Mouse (Mus musculus) heart, postnatal 0 days (tissue): ENCODE results near the gene Heg1. TPM values are rescaled to one million over a fixed set of nuclear protein-coding genes. Genes with fewer than 3 reads are reported as not detected.

Experiments
- ATAC-seq: fragments of 200-750 bp; cut with Nextera tagmentation; 2 replicates; pipeline ENCODE4 v1.8.0; 2017; ENCODE audit warnings: low read depth, moderate number of reproducible peaks, moderate library complexity; ENCODE audit not compliant: insufficient read depth
- DNase-seq: peaks from one replicate; pipeline ENCODE4 v3.0.0-alpha.2; 2016; ENCODE audit warnings: low spot score
- H3K27ac ChIP-seq: fragments of 300-500 bp; sonication (generic); 2 replicates; pipeline ENCODE4 v1.5.1; 2014; ENCODE audit warnings: low read depth, mild to moderate bottlenecking
- H3K27me3 ChIP-seq: fragments of 300-500 bp; sonication (generic); 2 replicates; pipeline ENCODE4 v1.6.1; 2014; ENCODE audit warnings: low read length, mixed read lengths; ENCODE audit not compliant: control insufficient read depth, insufficient read depth
- H3K36me3 ChIP-seq: fragments of 300-500 bp; sonication (generic); replicated peaks from 2 replicates; pipeline ENCODE4 v1.6.1; 2014; ENCODE audit warnings: low read length, mixed read lengths; ENCODE audit not compliant: control insufficient read depth, insufficient read depth
- H3K4me1 ChIP-seq: fragments of 300-500 bp; sonication (generic); 2 replicates; pipeline ENCODE4 v1.6.1; 2014; ENCODE audit warnings: antibody characterized with exemption; ENCODE audit not compliant: control insufficient read depth, insufficient read depth
- H3K4me2 ChIP-seq: fragments of 300-500 bp; sonication (generic); 2 replicates; pipeline ENCODE4 v1.6.1; 2014; ENCODE audit warnings: low read depth, mild to moderate bottlenecking, low read length, moderate library complexity
- H3K4me3 ChIP-seq: fragments of 300-500 bp; sonication (generic); 2 replicates; pipeline ENCODE4 v1.5.1; 2014; ENCODE audit warnings: low read depth, low read length
- H3K9ac ChIP-seq: fragments of 300-500 bp; sonication (generic); replicated peaks from 2 replicates; pipeline ENCODE4 v1.6.1; 2014; ENCODE audit warnings: low read depth, low read length, mixed read lengths
- H3K9me3 ChIP-seq: fragments of 300-500 bp; sonication (generic); replicated peaks from 2 replicates; pipeline ENCODE4 v1.6.1; 2016; ENCODE audit warnings: low read length; ENCODE audit not compliant: control insufficient read depth
- CTCF ChIP-seq: IDR thresholded peaks from 2 replicates; pipeline ENCODE4 v1.5.1; 2016; ENCODE audit warnings: antibody characterized with exemption, control low read depth, low read depth
- EP300 ChIP-seq: IDR thresholded peaks from 2 replicates; pipeline ENCODE4 v1.6.1; 2016; ENCODE audit warnings: antibody characterized with exemption, low read depth
- WGBS: fragments of 180-500 bp; shearing (Covaris S2); extraction: QIAGEN DNeasy Blood & Tissue Kit; methylation state at CpG from one replicate; pipeline ENCODE4 v1.1.7; 2014; 5-methylcytosine and 5-hydroxymethylcytosine counted together
- polyA plus RNA-seq: library from polyadenylated mRNA; unstranded; fragments of >200 nt; fragmentation: Nextera tagmentation; extraction: Ambion mirVana; gene quantifications from 2 replicates; pipeline ENCODE4 v1.2.1, GENCODE M21; 2015
- total RNA-seq: library from RNA; depleted of rRNA; stranded (reverse); fragments of >200 nt; gene quantifications from 2 replicates; pipeline ENCODE4 v1.2.3, GENCODE M21; 2014; ENCODE audit warnings: low replicate concordance

The Heg1 gene
- total and polyA plus RNA-seq, 2 experiments from 2014 or later = 28.7 to 93.7 TPM

DNA sequence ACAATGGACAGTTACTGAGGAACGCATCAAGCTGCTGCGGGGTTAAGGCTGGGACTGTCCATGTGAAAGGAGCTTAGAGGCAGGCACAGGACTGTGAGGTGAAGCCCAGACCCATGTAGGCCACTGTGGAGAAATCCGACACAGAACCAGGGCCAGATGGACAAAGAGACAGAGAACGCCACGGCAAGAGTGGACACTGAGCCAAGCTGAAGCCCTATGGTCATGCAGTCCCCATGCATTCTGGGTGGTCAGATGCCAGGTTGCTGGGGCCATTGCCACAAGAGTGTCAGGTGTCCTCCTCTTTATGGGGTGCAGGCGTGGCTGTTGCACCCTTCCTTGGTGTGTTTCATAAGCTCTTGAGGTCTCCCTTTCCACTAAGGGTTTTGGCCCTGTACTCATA, 49.7 kb downstream of the Heg1 start:
- no peak overlapping the region for H3K4me2 ChIP-seq
- WGBS = 80% methylated on average over 6 of the region's 6 CpGs
- ATAC-seq (no peak), DNase-seq (no peak)
- H3K4me1 ChIP-seq = peaks cover 5% of the 10 kb centered on the region; the same call in 1 of the 2 replicates
- TF ChIP-seq EP300 (no peak), CTCF (no peak)
- no peaks in the 10 kb centered on the region for H3K9me3 ChIP-seq
- no peak overlapping the region for H3K4me3 ChIP-seq
- H3K9ac ChIP-seq = no peak overlapping the region
- H3K27ac ChIP-seq = no peak overlapping the region
- H3K36me3 ChIP-seq = peaks cover 84% of the 10 kb centered on the region
- H3K27me3 ChIP-seq = no peaks in the 10 kb centered on the region

DNA sequence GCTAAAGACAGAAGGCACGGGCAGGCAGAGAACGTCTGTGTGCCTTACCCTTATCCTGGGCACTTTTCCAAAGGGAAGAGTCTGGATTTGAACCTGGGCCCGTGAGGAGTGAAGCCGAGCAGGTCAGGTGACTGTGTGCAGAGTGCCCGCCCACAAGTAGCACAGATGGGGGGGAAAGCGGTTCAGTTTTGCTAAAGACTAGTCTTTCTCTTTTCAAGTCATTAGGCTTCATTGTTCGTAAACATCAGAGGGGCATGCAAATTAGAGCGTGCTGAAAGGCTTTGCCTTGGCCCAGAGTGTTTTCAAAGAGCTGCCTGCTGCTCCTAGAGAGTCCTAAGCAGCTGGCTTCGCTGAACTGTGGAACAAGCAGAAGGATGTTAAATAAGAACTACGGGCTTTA, 50.4 kb downstream of the Heg1 start:
- peaks cover 5% of the 10 kb centered on the region; the same call in 1 of the 2 replicates for H3K4me1 ChIP-seq
- TF ChIP-seq CTCF = no peak
- TF ChIP-seq EP300 = no peak
- no peak overlapping the region for H3K4me3 ChIP-seq
- H3K4me2 ChIP-seq = no peak overlapping the region
- no peak overlapping the region for H3K27ac ChIP-seq
- H3K36me3 ChIP-seq = peaks cover 84% of the 10 kb centered on the region
- ATAC-seq = no peak
- DNase-seq = no peak
- 67% methylated on average over 10 of the region's 10 CpGs for WGBS
- no peak overlapping the region for H3K9ac ChIP-seq
- H3K9me3 ChIP-seq = no peaks in the 10 kb centered on the region
- no peaks in the 10 kb centered on the region for H3K27me3 ChIP-seq

DNA sequence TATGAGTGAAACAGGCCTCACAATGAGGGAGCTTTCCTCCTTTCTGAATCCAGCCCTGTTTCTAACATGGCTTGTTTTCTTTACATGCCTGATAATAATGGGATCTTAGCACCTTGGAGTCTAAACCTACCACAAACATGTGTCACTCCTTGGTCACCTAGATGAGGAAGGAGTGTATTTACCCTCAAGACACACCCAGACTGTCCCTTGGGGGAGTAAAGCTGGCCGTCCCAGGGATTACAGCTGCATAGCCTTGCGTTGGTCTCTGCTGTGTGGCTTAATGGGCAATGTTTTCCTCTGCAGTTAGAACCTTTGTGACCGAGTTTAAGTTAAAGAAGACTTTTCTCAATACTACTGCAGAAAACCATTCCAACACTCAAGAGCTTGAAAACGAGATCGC, 51.1 kb downstream of the Heg1 start:
- DNase-seq (no peak), ATAC-seq (no peak)
- H3K4me3 ChIP-seq = no peak overlapping the region
- no peak overlapping the region for H3K4me2 ChIP-seq
- TF ChIP-seq CTCF (no peak), EP300 (no peak)
- no peak overlapping the region for H3K27ac ChIP-seq
- H3K9me3 ChIP-seq = no peaks in the 10 kb centered on the region
- no peak overlapping the region for H3K9ac ChIP-seq
- peaks cover 5% of the 10 kb centered on the region; the same call in 1 of the 2 replicates for H3K4me1 ChIP-seq
- H3K27me3 ChIP-seq = no peaks in the 10 kb centered on the region
- WGBS = 83% methylated on average over 5 of the region's 5 CpGs
- H3K36me3 ChIP-seq = peaks cover 80% of the 10 kb centered on the region

DNA sequence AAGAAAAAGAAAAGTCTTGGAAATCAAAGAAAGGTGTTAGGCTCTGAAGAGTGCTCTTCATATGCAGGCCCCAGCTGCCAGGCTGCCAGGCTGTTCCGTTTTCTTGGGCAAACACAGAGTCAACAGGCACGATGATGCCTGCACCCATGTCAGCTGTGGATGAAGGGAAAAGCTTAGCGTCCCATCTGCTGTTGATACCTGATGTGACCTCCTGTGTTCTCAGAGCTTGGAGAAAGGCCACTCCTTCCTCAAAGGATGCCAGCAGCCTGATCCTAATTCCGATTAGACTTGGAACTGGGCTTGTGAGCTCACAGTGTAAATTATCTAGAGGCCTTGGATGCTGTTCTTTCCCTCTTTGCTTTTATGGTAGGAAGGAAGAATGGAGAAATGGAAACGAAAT, 51.6 kb downstream of the Heg1 start:
- Histone ChIP-seq H3K9me3 (no peaks in the 10 kb centered on the region), H3K4me1 (peaks cover 5% of the 10 kb centered on the region; the same call in 1 of the 2 replicates), H3K4me3 (no peak overlapping the region), H3K27ac (no peak overlapping the region), H3K36me3 (peaks cover 80% of the 10 kb centered on the region), H3K4me2 (no peak overlapping the region), H3K27me3 (no peaks in the 10 kb centered on the region), H3K9ac (no peak overlapping the region)
- 69% methylated on average over 5 of the region's 5 CpGs for WGBS
- DNase-seq (no peak), ATAC-seq (no peak)
- TF ChIP-seq CTCF (no peak), EP300 (no peak)

DNA sequence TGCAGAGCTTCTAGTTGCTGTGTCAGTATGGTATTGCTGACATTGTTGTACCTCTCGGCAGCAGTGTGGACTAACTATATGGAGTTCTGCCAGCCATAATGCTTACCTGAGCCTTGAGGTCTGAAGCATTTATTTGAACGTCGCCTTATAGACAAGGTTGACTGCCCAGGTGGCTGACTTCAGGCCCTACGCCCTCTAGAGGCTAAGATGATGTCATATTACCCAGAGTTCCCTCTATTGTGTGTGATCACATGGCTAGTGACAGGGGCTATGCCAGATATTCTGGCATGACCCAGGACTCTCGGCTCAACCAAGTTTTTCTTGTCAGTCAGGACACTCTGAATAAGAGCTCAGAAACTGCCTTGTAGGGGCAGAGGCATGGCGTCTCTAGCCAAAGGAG, 52.6 kb downstream of the Heg1 start:
- no peak overlapping the region for H3K27ac ChIP-seq
- TF ChIP-seq CTCF = no peak
- no peak for TF ChIP-seq EP300
- no peaks in the 10 kb centered on the region for H3K27me3 ChIP-seq
- no peak overlapping the region for H3K9ac ChIP-seq
- no peak overlapping the region for H3K4me2 ChIP-seq
- DNase-seq = no peak
- peaks cover 76% of the 10 kb centered on the region for H3K36me3 ChIP-seq
- H3K4me3 ChIP-seq = no peak overlapping the region
- H3K4me1 ChIP-seq = peaks cover 5% of the 10 kb centered on the region
- WGBS = 67% methylated on average over 6 of the region's 6 CpGs
- H3K9me3 ChIP-seq = no peaks in the 10 kb centered on the region
- ATAC-seq = no peak
